Mouse (Mus musculus) heart, adult 18-20 months (tissue): Measurements from ENCODE around the gene Gpr152. TPM values are rescaled to one million over a fixed set of nuclear protein-coding genes. Genes with fewer than 3 reads are reported as not detected.

Experiments used
- DNase-seq, 2 experiments: peaks; one replicate each; pipeline ENCODE4 v3.0.0; 2021 to 2022; ENCODE audit warnings: mixed read lengths in 1 of 2
- total RNA-seq, 2 experiments: library from RNA; stranded (reverse); gene quantifications; 2 replicates each; pipeline ENCODE4 v1.2.3; 2021

Gene Gpr152
- total RNA-seq, 2 experiments from 2014 or later: 0.08 TPM; not detected in 1

GRCm38 (mm10) chr19:4150567-4151487 lies 11.2 kb downstream of the Gpr152 start:
- DNase-seq: no peak

- no peak for DNase-seq
These were observed 11.9 kb downstream of the Gpr152 start for GRCm38 (mm10) chr19:4151488-4151860.

- no peak for DNase-seq
These were observed 12.3 kb downstream of the Gpr152 start for GRCm38 (mm10) chr19:4151898-4152297.

GRCm38 (mm10) chr19:4152445-4153231 lies 13.1 kb downstream of the Gpr152 start:
- DNase-seq: no peak

GRCm38 (mm10) chr19:4153232-4153654 lies 13.7 kb downstream of the Gpr152 start, which contains the start of gene Ptprcap:
Ptprcap (plus strand) TSS chr19:4153604.
- DNase-seq: peak; percentile 47 to 60

- DNase-seq: no peak
These were observed 15.0 kb downstream of the Gpr152 start for GRCm38 (mm10) chr19:4154437-4155222.

GRCm38 (mm10) chr19:4155223-4156072 lies 15.9 kb downstream of the Gpr152 start:
- DNase-seq: no peak

- no peak for DNase-seq
These were observed 16.5 kb downstream of the Gpr152 start for GRCm38 (mm10) chr19:4156073-4156579.

GRCm38 (mm10) chr19:4156771-4157170 lies 17.2 kb downstream of the Gpr152 start:
- DNase-seq: no peak

GRCm38 (mm10) chr19:4159049-4159448 lies 19.5 kb downstream of the Gpr152 start:
- no peak for DNase-seq

- DNase-seq: peak; percentile 97 to 98
These were observed 23.3 kb downstream of the Gpr152 start, which contains the start of gene Rps6kb2 for GRCm38 (mm10) chr19:4162646-4163542. Rps6kb2 (minus strand) TSS chr19:4163354.

GRCm38 (mm10) chr19:4163543-4163887 lies 23.9 kb downstream of the Gpr152 start:
- no peak for DNase-seq

- DNase-seq: no peak
These were observed 24.5 kb downstream of the Gpr152 start for GRCm38 (mm10) chr19:4164100-4164499.

GRCm38 (mm10) chr19:4164721-4165120 lies 25.1 kb downstream of the Gpr152 start:
- no peak for DNase-seq

- DNase-seq: peak in 1 of 2 experiments; percentile 45
These were observed 27.3 kb downstream of the Gpr152 start for GRCm38 (mm10) chr19:4166678-4167476.

- DNase-seq: peak; percentile 99 to 100
These were observed 29.8 kb downstream of the Gpr152 start for GRCm38 (mm10) chr19:4169378-4169784.

GRCm38 (mm10) chr19:4169810-4170209 lies 30.2 kb downstream of the Gpr152 start:
- DNase-seq: no peak

GRCm38 (mm10) chr19:4170723-4171392 lies 31.3 kb downstream of the Gpr152 start:
- DNase-seq: no peak
